Comparison of ENCODE assay signal across 8 mouse cellular contexts in the genomic region with DNA sequence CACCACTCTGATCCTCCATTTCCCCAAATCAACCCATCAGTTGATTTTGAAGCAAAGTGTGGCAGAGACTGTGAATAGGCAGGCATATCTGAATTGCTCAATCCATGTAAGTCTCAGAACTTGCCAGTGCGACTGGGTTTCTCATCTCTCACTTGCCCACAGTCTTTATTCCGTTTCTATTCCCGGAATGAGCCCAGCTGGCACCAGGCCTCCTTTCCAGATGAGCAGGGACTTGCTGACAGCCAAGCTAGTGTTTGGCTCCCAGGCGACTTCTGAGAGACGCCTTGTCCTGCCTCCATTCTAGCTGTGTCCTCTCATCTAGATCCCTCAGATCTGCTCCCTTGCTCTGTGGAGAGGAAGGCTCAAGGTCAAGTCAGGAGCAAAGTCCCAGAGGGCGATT. TPM values are rescaled to one million over a fixed set of nuclear protein-coding genes. Genes with fewer than 3 reads are reported as not detected.
A peak's percentile ranks its signal among the peaks of the same experiment; 100 is the strongest.
DNase-seq lines count a peak whose midpoint lies in the region; ATAC-seq lines count a peak whose summit lies in the region.
"Had no signal": no experiment of that assay in that cellular context is flagged by ENCODE, and none has a peak within 500 bp of the region (broad histone marks: within the 10 kb centered on the region; RNA-seq: fewer than 3 reads in every experiment).

No protein-coding gene starts in this region.

- DNase-seq in 3T3-L1 (ENCODE audit: low read depth, low spot score), result peak; percentile 15
- peak; percentile 90 for DNase-seq in adipocyte (ENCODE audit: low spot score)
- DNase-seq in heart, adult 8-10 months (ENCODE audit: low spot score), result peak; percentile 40
- peak; percentile 42 to 84 for DNase-seq in left cerebral cortex, adult 8-10 months (ENCODE audit: low spot score in 2 of 2)
- no peak for DNase-seq in thymus, postnatal 4 days
- no peak for DNase-seq in T-cell, adult 2 months (ENCODE audit: low spot score)

- ATAC-seq in monocyte, adult 5-6 weeks (replicated peaks; ENCODE audit: insufficient number of reproducible peaks, low FRiP score, low TSS enrichment, poor library complexity, severe bottlenecking), result no peak
- ATAC-seq: Patski had no signal

RNA-seq across cellular contexts. Expression of gene Banf2, which starts 11.9 kb away (rescaled TPM):
- not detected for total RNA-seq in heart, adult 8-10 months (2022)
- not detected for total RNA-seq in left cerebral cortex, adult 8-10 months (2022)
- not detected in 3 replicates for total RNA-seq in monocyte, adult 5-6 weeks (2017)

RNA-seq across cellular contexts. Expression of gene Rrbp1, which starts 33.7 kb away (rescaled TPM):
- total RNA-seq in heart, adult 8-10 months (2022), result 100 to 1,000 TPM; 109 to 128 (median 115) TPM
- total RNA-seq in left cerebral cortex, adult 8-10 months (2022), result 10 to 100 TPM; 53.3 to 85.0 (median 64.7) TPM
- 228 to 287 TPM (median 266 TPM) in 3 replicates for total RNA-seq in monocyte, adult 5-6 weeks (2017)

Comparison
In these comparisons a context has a peak if more than half of its experiments do, and no peak if none do; other contexts are left out.
1. DNase-seq: peak in 3T3-L1 (single experiment), adipocyte (single experiment), heart, adult 8-10 months (single experiment) and left cerebral cortex, adult 8-10 months (2 of 2); none in thymus, postnatal 4 days (single experiment) and T-cell, adult 2 months (single experiment).